Mouse (Mus musculus): ENCODE results near the gene Hmx2.

DNA sequence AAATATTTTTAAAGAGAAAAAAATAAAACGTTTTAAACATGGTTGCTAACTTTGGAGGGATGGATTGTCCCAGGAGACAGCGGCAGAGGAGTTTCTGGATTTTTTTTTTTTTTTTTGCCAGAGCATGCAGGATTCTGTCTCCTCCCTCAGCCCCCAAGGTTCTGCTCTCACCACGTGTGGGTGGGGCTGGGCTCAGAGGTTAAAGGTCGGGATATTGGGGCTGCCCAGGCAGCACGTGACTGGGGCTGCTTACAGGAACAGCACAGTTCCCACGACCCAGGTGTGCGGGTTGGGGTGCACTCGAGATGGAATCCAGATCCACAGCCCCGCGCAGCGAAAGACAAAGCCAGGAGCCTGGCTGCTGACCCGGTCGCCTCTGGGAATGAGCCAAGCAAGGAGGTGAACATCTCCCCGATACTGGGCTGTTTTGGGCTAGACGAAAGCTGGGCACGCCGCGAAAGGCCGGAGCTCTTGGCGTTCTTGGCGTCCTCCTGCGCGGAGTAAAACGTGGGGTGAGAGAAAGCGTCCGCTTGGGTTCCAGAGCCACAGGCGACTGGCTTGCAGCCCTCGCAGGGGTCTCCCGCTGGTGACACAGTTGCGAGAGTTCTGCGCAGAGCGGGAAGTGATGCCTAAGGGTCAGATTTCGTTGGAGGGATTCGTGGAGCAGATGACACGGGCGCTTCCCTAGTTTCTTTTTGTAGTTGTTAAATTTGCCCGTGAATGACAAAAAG, 8.1 kb downstream of the Hmx2 start:
- TF ChIP-seq POLR2A (IDR thresholded peaks at IDR 0.05; ENCODE audit: control insufficient read depth, low read depth, low read length) = no peak
- TF ChIP-seq CTCF (IDR thresholded peaks at IDR 0.05; ENCODE audit: control insufficient read depth, insufficient read depth, insufficient replicate concordance, low read depth, low read length) = no peak
